Mouse (Mus musculus) stomach, embryonic 14.5 days (tissue): ENCODE results near the gene Pdcd1. TPM values are rescaled to one million over a fixed set of nuclear protein-coding genes. Genes with fewer than 3 reads are reported as not detected.
"Not testable (repeated sequence)": the region's sequence is repeated elsewhere in the genome, so short reads cannot be mapped to it uniquely, and the experiment has no call there.

ENCODE experiments used
- ATAC-seq: fragments of 200-750 bp; cut with Nextera tagmentation; 2 replicates; pipeline ENCODE4 v1.8.0; 2017; ENCODE audit warnings: low read depth, moderate TSS enrichment; ENCODE audit not compliant: insufficient number of reproducible peaks, insufficient read depth, low FRiP score
- H3K27ac ChIP-seq: fragments of 300-500 bp; sonication (generic); 2 replicates; pipeline ENCODE4 v1.5.1; 2014; ENCODE audit warnings: mild to moderate bottlenecking, low read length, moderate library complexity, mixed read lengths
- H3K27me3 ChIP-seq: fragments of 300-500 bp; sonication (generic); 2 replicates; pipeline ENCODE4 v1.6.1; 2014; ENCODE audit warnings: low read length, control low read depth, mixed read lengths; ENCODE audit not compliant: control insufficient read depth, insufficient read depth
- H3K36me3 ChIP-seq: fragments of 300-500 bp; sonication (generic); 2 replicates; pipeline ENCODE4 v1.6.1; 2014; ENCODE audit warnings: mild to moderate bottlenecking, control low read depth, low read length, moderate library complexity, mixed read lengths; ENCODE audit not compliant: control insufficient read depth, insufficient read depth
- H3K4me1 ChIP-seq: fragments of 300-500 bp; sonication (generic); 2 replicates; pipeline ENCODE4 v1.6.1; 2014; ENCODE audit warnings: low read length, control low read depth, mixed read lengths; ENCODE audit not compliant: control insufficient read depth, insufficient read depth
- H3K4me2 ChIP-seq: fragments of 300-500 bp; sonication (generic); replicated peaks from 2 replicates; pipeline ENCODE4 v1.6.1; 2014; ENCODE audit warnings: low read depth, low read length, control low read depth
- H3K4me3 ChIP-seq: fragments of 300-500 bp; sonication (generic); 2 replicates; pipeline ENCODE4 v1.5.1; 2014; ENCODE audit warnings: low read depth, low read length, control low read depth
- H3K9ac ChIP-seq: fragments of 300-500 bp; sonication (generic); replicated peaks from 2 replicates; pipeline ENCODE4 v1.6.1; 2014; ENCODE audit warnings: low read depth, mild to moderate bottlenecking, control low read depth, low read length, moderate library complexity, mixed read lengths
- H3K9me3 ChIP-seq: fragments of 300-500 bp; sonication (generic); 2 replicates; pipeline ENCODE4 v1.6.1; 2016; ENCODE audit warnings: low read depth, low read length, control low read depth; ENCODE audit not compliant: control insufficient read depth
- WGBS: fragments of 180-500 bp; shearing (Covaris S2); extraction: QIAGEN DNeasy Blood & Tissue Kit; methylation state at CpG from one replicate; pipeline ENCODE4 v1.1.7; 2014; 5-methylcytosine and 5-hydroxymethylcytosine counted together
- polyA plus RNA-seq: library from polyadenylated mRNA; unstranded; fragments of >200 nt; fragmentation: Nextera tagmentation; extraction: Ambion mirVana; gene quantifications from 2 replicates; pipeline ENCODE4 v1.2.1, GENCODE M21; 2014

Pdcd1 gene
- polyA plus RNA-seq, 1 experiment from 2014 or later, result not detected

DNA sequence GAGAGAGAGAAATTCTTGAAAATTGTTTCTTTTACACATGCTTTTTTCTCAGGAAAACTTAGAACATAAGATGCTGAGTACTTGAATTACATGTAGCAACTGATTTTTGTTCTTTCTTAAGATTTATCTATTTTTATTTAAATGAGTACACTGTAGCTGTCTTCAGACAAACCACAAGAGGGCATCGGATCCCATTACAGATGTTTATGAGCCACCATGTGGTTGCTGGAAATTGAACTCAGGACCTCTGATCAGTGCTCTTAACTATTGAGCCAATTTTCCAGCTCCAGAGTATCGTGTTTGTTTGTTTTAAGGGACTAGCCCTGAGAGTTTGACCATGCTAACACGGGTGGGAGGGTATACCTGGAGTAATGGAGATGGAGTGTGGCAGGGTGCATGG, 40.7 kb downstream of the Pdcd1 start:
- no peak overlapping the region for H3K4me3 ChIP-seq
- H3K9me3 ChIP-seq, result no peaks in the 10 kb centered on the region
- no peaks in the 10 kb centered on the region for H3K4me1 ChIP-seq
- H3K27ac ChIP-seq, result no peak overlapping the region
- no peak overlapping the region for H3K4me2 ChIP-seq
- H3K9ac ChIP-seq, result no peak overlapping the region
- WGBS, result 67% methylated on average over 3 of the region's 3 CpGs
- H3K36me3 ChIP-seq, result no peaks in the 10 kb centered on the region
- H3K27me3 ChIP-seq, result no peaks in the 10 kb centered on the region
- no peak for ATAC-seq

DNA sequence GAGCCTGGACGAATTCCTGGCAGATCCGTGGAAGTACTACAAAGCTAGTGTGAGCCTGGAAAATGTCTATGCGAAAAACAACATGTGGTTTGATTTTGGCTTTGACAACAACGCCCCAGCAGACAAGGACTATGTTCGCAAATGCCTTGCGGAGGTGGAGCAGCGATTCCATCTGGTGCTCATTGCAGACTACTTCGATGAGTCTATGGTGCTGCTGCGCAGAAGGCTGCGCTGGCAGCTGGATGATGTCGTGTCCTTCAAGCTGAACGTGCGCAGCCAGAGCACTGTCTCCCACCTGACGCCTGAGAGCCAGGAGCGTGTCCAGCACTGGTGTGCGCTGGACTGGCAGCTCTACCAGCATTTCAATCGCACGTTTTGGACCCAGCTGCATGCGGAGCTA, 43.5 kb downstream of the Pdcd1 start:
- not testable (repeated sequence) for H3K36me3 ChIP-seq, H3K27ac ChIP-seq, H3K4me1 ChIP-seq, H3K4me2 ChIP-seq, ATAC-seq, H3K9ac ChIP-seq, H3K4me3 ChIP-seq, H3K27me3 ChIP-seq, H3K9me3 ChIP-seq
- WGBS, result 85% methylated on average over 15 of the region's 19 CpGs

DNA sequence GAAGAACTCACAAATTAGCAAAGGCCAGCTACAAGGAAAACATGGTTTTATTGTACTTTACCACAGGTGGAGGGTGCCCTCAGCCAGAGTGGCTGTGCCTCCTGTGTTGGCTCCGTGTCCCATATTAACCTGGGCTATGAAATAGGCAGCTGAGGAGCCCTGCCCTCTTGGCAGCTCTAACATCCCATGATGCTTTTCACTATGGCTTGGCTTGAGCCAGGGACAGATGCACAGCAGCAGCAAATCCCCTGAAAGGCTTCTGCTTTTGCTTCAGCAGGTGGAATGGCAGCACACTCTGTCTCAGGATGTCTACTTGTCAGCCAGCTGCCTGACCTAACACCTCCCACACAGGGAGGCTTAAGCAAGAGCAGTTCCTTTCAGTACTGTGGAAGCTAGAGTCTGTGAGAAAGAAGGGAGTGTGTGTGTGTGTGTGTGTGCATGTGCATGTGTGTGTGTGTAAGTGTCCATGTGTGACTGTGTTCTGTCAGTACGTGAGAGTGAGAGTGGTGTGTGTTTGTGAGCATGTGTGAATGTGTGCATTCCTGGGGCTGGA, 46.3 kb downstream of the Pdcd1 start:
- H3K4me1 ChIP-seq, H3K36me3 ChIP-seq, ATAC-seq, H3K27me3 ChIP-seq, H3K4me3 ChIP-seq, H3K27ac ChIP-seq, H3K9me3 ChIP-seq, H3K4me2 ChIP-seq, H3K9ac ChIP-seq: not testable (repeated sequence)
- WGBS, result 58% methylated on average over 2 of the region's 2 CpGs

DNA sequence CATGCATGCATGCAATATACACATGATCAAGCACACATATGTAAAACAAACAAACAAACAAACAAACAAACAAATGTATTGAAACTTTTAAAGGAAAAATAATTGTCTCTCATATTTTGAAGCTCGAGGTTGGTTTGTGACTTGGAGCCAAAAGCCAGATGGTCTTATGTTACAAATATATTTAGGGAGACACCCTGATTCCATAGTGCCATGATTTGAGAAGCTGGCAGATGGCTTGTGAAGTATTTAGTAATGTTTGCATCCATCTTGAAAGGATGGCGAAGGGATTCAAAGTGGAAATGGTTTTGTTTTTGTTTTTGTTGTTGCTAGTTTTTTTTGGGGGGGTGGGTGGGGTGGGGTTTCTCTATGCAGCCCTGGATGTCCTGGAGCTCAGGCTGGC, 51.3 kb downstream of the Pdcd1 start:
- Histone ChIP-seq H3K27me3 (no peaks in the 10 kb centered on the region), H3K36me3 (no peaks in the 10 kb centered on the region), H3K9me3 (no peaks in the 10 kb centered on the region), H3K4me3 (no peak overlapping the region), H3K9ac (no peak overlapping the region), H3K4me1 (no peaks in the 10 kb centered on the region), H3K4me2 (no peak overlapping the region), H3K27ac (no peak overlapping the region)
- WGBS, result 85% methylated on average over 2 of the region's 2 CpGs
- ATAC-seq, result no peak

DNA sequence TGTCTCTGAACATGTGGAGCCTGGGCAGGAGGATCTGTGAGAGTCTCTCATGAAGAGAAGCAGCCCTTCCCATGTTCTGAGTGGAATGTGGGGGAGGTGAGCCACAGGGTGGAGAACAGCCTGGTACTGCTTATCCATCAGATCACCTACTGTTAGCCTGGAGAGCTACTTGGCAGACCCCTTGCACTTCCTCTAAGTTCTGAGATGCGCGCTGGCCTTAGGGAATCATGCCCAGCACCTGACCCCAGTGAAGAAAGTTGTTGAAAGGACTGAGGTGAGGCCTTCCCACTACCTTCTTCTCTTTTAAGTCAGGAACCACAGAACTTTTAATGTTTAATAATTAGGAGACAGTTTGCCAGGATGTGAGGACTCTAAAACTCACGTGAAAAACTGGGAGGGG, 60.9 kb downstream of the Pdcd1 start:
- H3K36me3 ChIP-seq, H3K4me3 ChIP-seq, ATAC-seq, H3K9me3 ChIP-seq, H3K27ac ChIP-seq, H3K27me3 ChIP-seq, H3K9ac ChIP-seq, H3K4me1 ChIP-seq, H3K4me2 ChIP-seq: not testable (repeated sequence)
- WGBS, result 74% methylated on average over 3 of the region's 3 CpGs

DNA sequence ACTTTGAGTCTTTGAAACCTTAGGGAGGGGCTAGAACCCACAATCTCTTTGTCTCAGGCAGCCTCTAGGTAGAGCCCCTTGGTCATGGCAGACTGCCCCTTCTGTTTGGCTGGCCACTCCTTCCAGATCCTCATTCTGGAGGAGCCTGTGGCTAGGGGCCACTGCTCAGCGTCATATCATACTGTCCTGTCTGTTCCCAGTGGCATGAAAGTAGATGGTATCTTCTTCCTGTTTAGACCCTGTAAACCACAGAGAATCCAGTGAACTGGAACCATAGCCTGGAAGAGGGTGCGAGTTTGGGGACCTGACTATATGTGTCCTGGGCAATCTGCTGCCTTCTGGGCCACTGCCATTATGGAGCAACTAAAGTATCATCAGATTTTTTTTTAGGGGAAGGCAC, 61.3 kb downstream of the Pdcd1 start:
- not testable (repeated sequence) for H3K36me3 ChIP-seq, ATAC-seq

DNA sequence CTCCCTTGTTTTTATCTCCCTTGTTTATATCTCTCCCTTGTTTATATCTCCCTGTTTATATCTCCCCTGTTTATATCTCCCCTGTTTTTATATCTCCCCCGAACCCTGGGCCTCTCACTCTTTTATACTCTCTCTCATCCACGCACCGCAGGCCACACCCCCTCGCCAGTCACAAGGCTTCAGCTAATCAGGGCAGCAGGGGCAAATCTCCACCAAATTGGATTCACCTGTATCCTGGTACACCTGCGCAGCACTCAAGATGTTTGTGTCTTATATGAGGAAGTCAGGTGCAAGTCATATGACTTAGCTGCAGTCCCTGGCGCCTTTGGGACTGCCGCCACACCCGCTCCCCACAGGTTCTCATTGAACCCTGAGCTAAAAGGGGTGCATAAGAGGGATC, 62.1 kb downstream of the Pdcd1 start, which contains the start of gene Gal3st2c:
TSS of gene Gal3st2c (plus strand) at position 301 of the 400 bp plus-strand sequence.
- H3K36me3 ChIP-seq, H3K4me1 ChIP-seq, H3K9me3 ChIP-seq, H3K4me3 ChIP-seq, ATAC-seq, H3K4me2 ChIP-seq, H3K9ac ChIP-seq, H3K27ac ChIP-seq, H3K27me3 ChIP-seq: not testable (repeated sequence)
- WGBS, result 81% methylated on average over 7 of the region's 8 CpGs

More for the DNA sequence above, 61.3 kb downstream of the Pdcd1 start:
- H3K4me3 ChIP-seq, H3K9ac ChIP-seq, H3K4me2 ChIP-seq, H3K4me1 ChIP-seq, H3K9me3 ChIP-seq, H3K27me3 ChIP-seq, H3K27ac ChIP-seq: not testable (repeated sequence)
- WGBS, result 85% methylated on average over 2 of the region's 2 CpGs

DNA sequence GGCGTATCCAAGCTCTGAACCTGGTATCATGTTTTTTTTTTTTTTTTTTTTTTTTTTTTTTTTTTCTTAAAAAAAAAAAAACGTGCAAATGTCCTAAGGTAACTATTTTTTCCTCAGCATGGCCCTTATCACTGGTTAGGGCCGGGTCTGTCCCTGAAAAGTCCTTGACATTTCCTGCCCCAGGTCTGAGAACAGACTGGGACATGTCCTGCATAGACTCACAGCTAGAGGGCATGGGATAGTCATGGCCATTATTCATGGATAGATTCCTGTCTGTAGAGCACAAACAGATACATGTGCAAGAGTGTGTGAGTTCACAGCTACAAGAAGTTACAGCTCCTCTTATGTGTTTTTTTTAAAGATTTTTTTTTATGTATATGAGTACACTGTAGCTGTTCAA, 63.6 kb downstream of the Pdcd1 start:
- Histone ChIP-seq H3K9me3 (no peaks in the 10 kb centered on the region), H3K36me3 (no peaks in the 10 kb centered on the region), H3K4me1 (no peaks in the 10 kb centered on the region), H3K4me2 (no peak overlapping the region), H3K9ac (no peak overlapping the region), H3K4me3 (no peak overlapping the region), H3K27ac (no peak overlapping the region), H3K27me3 (no peaks in the 10 kb centered on the region)
- 64% methylated on average over 3 of the region's 3 CpGs for WGBS
- ATAC-seq, result no peak
